Mouse (Mus musculus) kidney, adult 2 months (tissue): ENCODE data around the gene Phf14. TPM values are rescaled to one million over a fixed set of nuclear protein-coding genes. Genes with fewer than 3 reads are reported as not detected.

Experiments used
- DNase-seq: peaks from one replicate; pipeline ENCODE4 v3.0.0; 2021
- H3K27ac ChIP-seq: fragments of 200-500 bp; 2 replicates; pipeline ENCODE4 v1.5.1; 2012; ENCODE audit warnings: low read depth, low read length, control low read depth, inconsistent platforms; ENCODE audit not compliant: insufficient read depth
- H3K27me3 ChIP-seq: fragments of 200-500 bp; replicated peaks from 2 replicates; pipeline ENCODE4 v1.6.1; 2012; ENCODE audit warnings: mild to moderate bottlenecking, moderate library complexity, low read length, inconsistent platforms; ENCODE audit not compliant: control insufficient read depth, insufficient read depth
- H3K36me3 ChIP-seq: fragments of 200-500 bp; 2 replicates; pipeline ENCODE4 v1.6.1; 2012; ENCODE audit warnings: mild to moderate bottlenecking, moderate library complexity, low read length, inconsistent platforms; ENCODE audit not compliant: control insufficient read depth, insufficient read depth
- H3K4me1 ChIP-seq: fragments of 200-500 bp; 2 replicates; pipeline ENCODE4 v1.6.1; 2011; ENCODE audit warnings: low read length; ENCODE audit not compliant: control insufficient read depth, insufficient read depth
- H3K4me3 ChIP-seq: fragments of 200-500 bp; 2 replicates; pipeline ENCODE4 v1.5.1; 2011; ENCODE audit warnings: mild to moderate bottlenecking, low read depth, low read length, control low read depth; ENCODE audit not compliant: insufficient read depth
- CTCF ChIP-seq: fragments of 200-500 bp; conservative IDR thresholded peaks from 2 replicates; pipeline ENCODE4 v1.5.1; 2011; ENCODE audit warnings: low read depth, mild to moderate bottlenecking, control low read depth, low read length, moderate library complexity, mixed read lengths; ENCODE audit not compliant: insufficient read depth, insufficient read length
- POLR2A ChIP-seq: fragments of 200-500 bp; IDR thresholded peaks from one replicate; pipeline ENCODE4 v1.6.1; 2011; ENCODE audit warnings: low read depth, low read length, control low read depth
- WGBS: fragments of 180-500 bp; shearing (Covaris S2); methylation state at CpG from one replicate; pipeline ENCODE4 v1.1.7; 2018; 5-methylcytosine and 5-hydroxymethylcytosine counted together
- polyA plus RNA-seq: library from polyadenylated mRNA; depleted of rRNA; stranded (reverse); fragments of >200 nt; gene quantifications from 2 replicates; pipeline ENCODE4 v1.2.3, GENCODE M21; 2012

Gene Phf14
- polyA plus RNA-seq, 1 experiment: 7.0 TPM

DNA sequence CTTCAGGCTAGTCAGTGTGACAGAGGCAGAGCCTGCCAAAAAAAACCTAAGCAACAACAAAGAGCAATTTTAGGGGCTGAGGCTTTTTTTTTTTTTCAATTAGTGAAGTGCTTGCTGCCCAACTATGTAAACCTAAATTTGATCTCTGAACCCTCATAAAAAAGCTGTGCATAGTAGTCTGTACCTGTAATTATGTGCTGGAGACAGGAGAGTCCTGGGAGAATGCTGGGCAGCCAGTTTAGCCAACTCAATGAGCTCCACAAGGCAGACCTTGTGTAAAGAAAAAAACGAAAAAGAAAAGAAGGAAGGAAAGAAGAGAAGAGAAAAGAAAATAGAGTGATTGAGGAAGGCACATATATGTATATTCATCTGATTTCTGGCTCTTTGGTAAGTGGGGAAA, 112.1 kb downstream of the Phf14 start:
- Histone ChIP-seq H3K4me1 (peaks cover 2% of the 10 kb centered on the region; the same call in 1 of the 2 replicates), H3K36me3 (0 out of 2 replicates have a peak, but pooled peaks cover 1% of the 10 kb centered on the region), H3K27me3 (no peaks in the 10 kb centered on the region), H3K4me3 (no peak overlapping the region), H3K27ac (no peak overlapping the region)
- TF ChIP-seq CTCF (no peak), POLR2A (no peak)
- DNase-seq: no peak
- WGBS: 40% methylated on average over 1 of the region's 1 CpGs

DNA sequence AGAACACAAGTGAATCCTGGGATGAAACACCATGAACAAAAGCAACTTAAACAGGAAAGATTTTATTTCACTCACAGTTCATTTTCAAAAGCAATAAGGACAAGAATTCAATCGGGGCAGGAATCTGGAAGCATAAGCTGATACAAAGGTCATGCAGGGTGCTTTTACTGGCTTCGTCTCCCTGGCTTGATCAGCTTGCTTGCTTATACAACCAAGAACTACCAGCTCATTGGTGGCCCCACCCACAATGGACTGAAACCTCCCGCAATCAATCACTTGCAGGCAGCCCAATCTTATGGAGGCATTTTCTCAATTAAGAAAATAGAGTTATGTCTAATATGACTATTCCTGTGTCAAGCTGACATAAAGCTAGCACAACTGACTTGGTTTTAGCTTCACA, 112.5 kb downstream of the Phf14 start:
- H3K4me3 ChIP-seq: no peak overlapping the region
- whole genome bisulfite sequencing: 47% methylated on average over 3 of the region's 3 CpGs
- H3K36me3 ChIP-seq: 0 out of 2 replicates have a peak, but pooled peaks cover 1% of the 10 kb centered on the region
- peaks cover 2% of the 10 kb centered on the region; the same call in 1 of the 2 replicates for H3K4me1 ChIP-seq
- H3K27ac ChIP-seq: peak overlapping the region; percentile 44; the same call in 1 of the 2 replicates
- no peaks in the 10 kb centered on the region for H3K27me3 ChIP-seq
- DNase-seq: peak; percentile 52
- no peak for TF ChIP-seq POLR2A
- no peak for TF ChIP-seq CTCF

DNA sequence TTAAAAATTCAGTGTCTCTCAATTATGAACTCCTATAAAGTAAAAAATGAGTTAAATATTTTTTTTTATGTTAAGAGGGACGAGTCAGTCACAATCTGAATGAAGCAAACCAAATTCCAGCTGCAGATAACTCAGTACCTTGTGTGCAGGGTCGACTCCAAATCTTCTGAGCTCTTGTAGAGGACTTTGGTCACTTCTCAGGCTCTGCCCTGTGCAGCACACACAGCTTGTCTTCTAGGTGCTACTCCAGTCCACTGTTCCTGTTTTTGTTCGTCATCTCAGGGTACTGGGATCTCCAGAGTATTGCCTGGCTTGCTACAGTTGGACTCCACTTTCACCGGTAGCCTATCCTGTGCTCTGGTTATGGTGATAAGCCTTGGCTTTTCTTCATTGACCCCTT, 113.1 kb downstream of the Phf14 start:
- TF ChIP-seq POLR2A (no peak), CTCF (no peak)
- H3K27ac ChIP-seq: peak overlapping the region; percentile 51; the same call in 1 of the 2 replicates
- peaks cover 2% of the 10 kb centered on the region; the same call in 1 of the 2 replicates for H3K4me1 ChIP-seq
- 0 out of 2 replicates have a peak, but pooled peaks cover 1% of the 10 kb centered on the region for H3K36me3 ChIP-seq
- H3K4me3 ChIP-seq: no peak overlapping the region
- peak; percentile 60 for DNase-seq
- 70% methylated on average over 4 of the region's 4 CpGs for WGBS
- H3K27me3 ChIP-seq: no peaks in the 10 kb centered on the region

DNA sequence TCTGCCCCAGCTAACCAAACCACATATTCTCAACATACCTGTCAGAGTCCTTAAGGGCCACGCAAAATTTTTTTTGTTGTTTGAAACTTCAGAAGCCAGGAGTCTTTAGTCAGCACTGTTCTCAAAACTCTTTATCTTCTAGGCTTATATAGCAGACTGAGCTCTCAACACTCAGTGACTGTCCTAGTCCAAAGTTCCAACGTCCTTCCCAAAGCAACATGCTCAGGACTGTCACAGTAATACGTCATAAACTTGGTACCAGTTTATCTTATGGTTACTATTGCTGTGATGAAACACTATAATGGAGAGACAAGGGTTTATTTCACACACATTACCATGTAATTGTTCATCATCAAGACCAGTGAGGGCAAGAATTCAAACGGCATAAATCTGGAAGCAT, 113.9 kb downstream of the Phf14 start:
- no peak for TF ChIP-seq POLR2A
- no peak for TF ChIP-seq CTCF
- DNase-seq: no peak
- WGBS: 77% methylated on average over 4 of the region's 4 CpGs

DNA sequence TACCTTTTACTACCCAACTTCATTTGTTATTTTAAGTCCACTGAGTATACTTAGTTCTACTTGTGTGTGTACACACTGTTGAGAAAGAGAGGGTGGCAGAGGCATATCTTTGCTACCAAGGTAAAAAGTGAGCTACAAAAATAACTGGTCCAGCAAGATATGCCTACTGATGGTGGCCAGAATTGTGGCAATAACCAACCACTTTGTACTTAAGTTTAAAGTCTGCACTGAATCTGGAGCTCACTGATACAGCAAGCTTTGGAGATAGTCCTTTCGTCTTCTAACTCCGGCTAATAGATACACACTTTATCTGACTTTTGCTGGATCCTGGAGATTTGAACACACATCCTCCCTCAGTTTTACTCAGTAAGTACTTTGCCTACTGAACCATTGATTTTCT, 115.8 kb downstream of the Phf14 start:
- no peak overlapping the region for H3K4me3 ChIP-seq
- no peaks in the 10 kb centered on the region for H3K27me3 ChIP-seq
- peaks cover 15% of the 10 kb centered on the region for H3K4me1 ChIP-seq
- H3K36me3 ChIP-seq: 0 out of 2 replicates have a peak, but pooled peaks cover 1% of the 10 kb centered on the region
- no peak for DNase-seq
- H3K27ac ChIP-seq: no peak overlapping the region
- TF ChIP-seq CTCF (no peak), POLR2A (no peak)
- 95% methylated on average over 2 of the region's 2 CpGs for WGBS

More for the DNA sequence above, 113.9 kb downstream of the Phf14 start:
- H3K27me3 ChIP-seq: no peaks in the 10 kb centered on the region
- H3K4me1 ChIP-seq: peaks cover 4% of the 10 kb centered on the region; the same call in 1 of the 2 replicates
- peak overlapping the region; percentile 51; the same call in 1 of the 2 replicates for H3K27ac ChIP-seq
- no peak overlapping the region for H3K4me3 ChIP-seq
- 0 out of 2 replicates have a peak, but pooled peaks cover 1% of the 10 kb centered on the region for H3K36me3 ChIP-seq

DNA sequence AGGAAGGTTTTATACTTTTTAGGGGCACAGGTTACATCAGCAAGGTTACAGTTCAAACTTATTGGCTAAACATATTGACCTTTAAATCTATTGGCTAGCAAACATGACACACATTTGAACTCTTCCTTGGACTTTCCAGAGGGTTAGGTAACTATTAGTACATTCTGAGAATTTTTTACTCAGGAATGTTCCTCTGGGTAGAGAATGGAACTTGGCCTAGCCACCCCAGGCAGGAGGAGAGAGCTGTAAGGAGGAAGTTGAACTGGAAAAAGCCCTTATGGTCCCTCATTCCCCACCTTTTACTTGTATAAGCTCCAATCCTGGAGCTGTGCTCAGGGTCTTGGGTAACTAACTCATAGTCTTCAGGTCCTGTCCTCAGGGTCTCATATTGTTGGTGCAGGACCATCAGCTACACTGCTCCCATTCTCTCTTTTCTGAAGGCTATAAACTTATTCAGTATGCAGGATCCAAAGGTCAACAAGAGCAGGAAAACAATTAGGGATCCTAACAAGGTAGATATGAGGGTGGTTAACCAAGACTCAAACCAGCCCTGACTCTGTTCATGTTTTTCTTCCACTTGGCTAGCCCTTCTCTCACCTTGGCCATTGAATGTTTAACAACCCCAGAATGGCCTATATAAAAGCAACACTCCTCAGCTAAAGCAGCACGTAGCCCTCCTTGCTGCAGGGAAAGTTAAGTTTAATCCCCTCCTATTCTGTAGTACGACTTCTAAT, 119.4 kb downstream of the Phf14 start:
- Histone ChIP-seq H3K27ac (peak overlapping the region; percentile 99), H3K4me3 (no peak overlapping the region), H3K27me3 (no peaks in the 10 kb centered on the region), H3K36me3 (0 out of 2 replicates have a peak, but pooled peaks cover 1% of the 10 kb centered on the region), H3K4me1 (peaks cover 12% of the 10 kb centered on the region)
- 59% methylated on average over 2 of the region's 2 CpGs for WGBS
- DNase-seq: peak; percentile 81
- TF ChIP-seq POLR2A: no peak
- no peak for TF ChIP-seq CTCF

DNA sequence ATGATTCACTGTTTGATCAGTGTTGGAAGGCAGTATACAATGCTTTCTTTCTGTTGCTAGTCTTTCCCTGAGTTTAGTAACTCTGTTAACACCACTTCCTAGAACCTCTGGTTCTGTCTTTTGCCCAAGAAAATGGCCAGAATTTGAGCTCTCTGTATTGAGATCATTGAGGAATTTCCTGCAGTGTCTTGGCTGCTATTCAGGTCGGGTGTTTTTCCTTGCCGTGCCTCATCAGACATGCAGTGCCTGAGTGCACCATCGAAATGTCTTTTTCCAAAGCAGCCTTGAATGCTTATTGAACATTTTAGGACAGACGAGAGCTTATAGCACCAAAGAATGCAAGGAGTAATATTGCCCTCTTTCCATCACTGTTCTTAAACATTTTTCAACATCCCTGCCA, 127.0 kb downstream of the Phf14 start:
- WGBS: 20% methylated on average over 4 of the region's 4 CpGs
- TF ChIP-seq POLR2A: no peak
- TF ChIP-seq CTCF: no peak
- DNase-seq: peak; percentile 45
- no peaks in the 10 kb centered on the region for H3K36me3 ChIP-seq
- H3K4me1 ChIP-seq: 0 out of 2 replicates have a peak, but pooled peaks cover 4% of the 10 kb centered on the region
- no peak overlapping the region for H3K4me3 ChIP-seq
- H3K27ac ChIP-seq: peak overlapping the region; percentile 23; the same call in 1 of the 2 replicates
- H3K27me3 ChIP-seq: no peaks in the 10 kb centered on the region
